13 mouse cellular contexts compared by ENCODE assay signal in genomic region chr2:83622792-83623191, GRCm38 (mm10). TPM values are rescaled to one million over a fixed set of nuclear protein-coding genes. Genes with fewer than 3 reads are reported as not detected.
DNase-seq lines count a peak whose midpoint lies in the region; ATAC-seq and TF ChIP-seq lines count a peak whose summit lies in the region.
"Had no signal": no experiment of that assay in that cellular context is flagged by ENCODE, and none has a peak within 500 bp of the region (broad histone marks: within the 10 kb centered on the region; RNA-seq: fewer than 3 reads in every experiment).

No protein-coding gene starts in this region.

- WGBS in heart, embryonic 15.5 days, result 34% methylated on average over 11 of the region's 11 CpGs
- WGBS in liver, postnatal 0 days (ENCODE audit: insufficient replicate concordance), result 45% methylated on average over 11 of the region's 11 CpGs
- 47% methylated on average over 11 of the region's 11 CpGs for WGBS in liver, embryonic 11.5 days

- no peaks in the 10 kb centered on the region; the same call in 1 of the 2 replicates for H3K4me1 ChIP-seq in heart, embryonic 15.5 days (replicated peaks)
- H3K4me1 ChIP-seq in liver, postnatal 0 days (ENCODE audit: insufficient read depth), result no peaks in the 10 kb centered on the region
- H3K4me1 ChIP-seq in liver, embryonic 11.5 days (replicated peaks; ENCODE audit: control insufficient read depth, insufficient read depth, low read length), result no peaks in the 10 kb centered on the region

- CTCF ChIA-PET in Patski (lab: Charles Lee), result no interaction called here

- peak overlapping the region; percentile 32 for H3K4me2 ChIP-seq in heart, embryonic 15.5 days
- peak overlapping the region; percentile 28; the same call in 1 of the 2 replicates for H3K4me2 ChIP-seq in liver, postnatal 0 days (ENCODE audit: low read depth, low read length)
- no peak overlapping the region for H3K4me2 ChIP-seq in liver, embryonic 11.5 days

- no peak overlapping the region for H3K27ac ChIP-seq in heart, embryonic 15.5 days
- no peak overlapping the region for H3K27ac ChIP-seq in liver, postnatal 0 days (ENCODE audit: low read depth)
- no peak overlapping the region for H3K27ac ChIP-seq in liver, embryonic 11.5 days (ENCODE audit: low read depth, low read length)
- no peak overlapping the region for H3K27ac ChIP-seq in layer of hippocampus, adult 2 months
- H3K27ac ChIP-seq: hindbrain, postnatal 0 days had no signal

- TF ChIP-seq CTCF in liver, postnatal 0 days (IDR thresholded peaks at IDR 0.05; ENCODE audit: low read depth), result no peak
- TF ChIP-seq CTCF in Patski (IDR thresholded peaks at IDR 0.05), result no peak
- TF ChIP-seq CTCF in layer of hippocampus, adult 2 months (conservative IDR thresholded peaks at IDR 0.05), result no peak

- in situ Hi-C loops in Patski (cut with MboI; ENCODE audit: low pct_unique_long_range_greater_than_20kb), result no loop called here

- H3K4me3 ChIP-seq in heart, embryonic 15.5 days, result peak overlapping the region; percentile 2; the same call in 1 of the 2 replicates
- H3K4me3 ChIP-seq in liver, postnatal 0 days (ENCODE audit: low read depth, low read length), result no peak overlapping the region
- H3K4me3 ChIP-seq in liver, embryonic 11.5 days (ENCODE audit: low read depth, low read length), result no peak overlapping the region
- no peak overlapping the region; the same call in 1 of the 2 replicates for H3K4me3 ChIP-seq in layer of hippocampus, adult 2 months
- H3K4me3 ChIP-seq: erythroblast, embryonic 14.5 days; megakaryocyte, embryonic 14.5 days had no signal

- H3K36me3 ChIP-seq in heart, embryonic 15.5 days, result no peaks in the 10 kb centered on the region
- no peaks in the 10 kb centered on the region for H3K36me3 ChIP-seq in liver, postnatal 0 days (replicated peaks; ENCODE audit: insufficient read depth, low read length)
- no peaks in the 10 kb centered on the region for H3K36me3 ChIP-seq in liver, embryonic 11.5 days (ENCODE audit: control insufficient read depth, insufficient read depth, low read length)

- POLR2A ChIA-PET in Patski (lab: Charles Lee), result no interaction called here

- H3K27me3 ChIP-seq in heart, embryonic 15.5 days, result no peaks in the 10 kb centered on the region
- H3K27me3 ChIP-seq in liver, postnatal 0 days (ENCODE audit: insufficient read depth, low read length), result no peaks in the 10 kb centered on the region
- H3K27me3 ChIP-seq in liver, embryonic 11.5 days (replicated peaks; ENCODE audit: control insufficient read depth, insufficient read depth, low read length), result no peaks in the 10 kb centered on the region
- H3K27me3 ChIP-seq in Patski, result peaks cover 52% of the 10 kb centered on the region

- peak; percentile 9 to 11 for DNase-seq in adrenal gland, postnatal 36 days
- DNase-seq in adrenal gland, postnatal 10 days, result no peak
- DNase-seq in heart, postnatal 10 days, result no peak
- DNase-seq in liver, postnatal 0 days, result no peak
- no peak for DNase-seq in liver, embryonic 11.5 days (ENCODE audit: low spot score)
- DNase-seq in Patski (ENCODE audit: low read depth, low spot score), result no peak
- DNase-seq in layer of hippocampus, adult 2 months (ENCODE audit: low spot score in 2 of 2), result no peak
- DNase-seq: cerebellum, adult 9-10 months; thymus, postnatal 36 days had no signal

- no peaks in the 10 kb centered on the region for H3K9me3 ChIP-seq in heart, embryonic 15.5 days (replicated peaks)
- H3K9me3 ChIP-seq in liver, postnatal 0 days (ENCODE audit: low read length), result no peaks in the 10 kb centered on the region
- no peaks in the 10 kb centered on the region for H3K9me3 ChIP-seq in liver, embryonic 11.5 days (ENCODE audit: control insufficient read depth, low read length)
- H3K9me3 ChIP-seq: megakaryocyte, embryonic 14.5 days had no signal

- no peak for TF ChIP-seq EP300 in liver, postnatal 0 days (IDR thresholded peaks at IDR 0.05; ENCODE audit: low read depth)

- no peak overlapping the region for H3K9ac ChIP-seq in heart, embryonic 15.5 days
- no peak overlapping the region for H3K9ac ChIP-seq in liver, postnatal 0 days (replicated peaks)
- no peak overlapping the region for H3K9ac ChIP-seq in liver, embryonic 11.5 days (ENCODE audit: low read depth, low read length)

- no peak for ATAC-seq in heart, embryonic 15.5 days (replicated peaks; ENCODE audit: insufficient number of reproducible peaks, insufficient read depth, low FRiP score, low read depth)
- ATAC-seq in liver, postnatal 0 days, result no peak
- no peak; the same call in 1 of the 2 replicates for ATAC-seq in liver, embryonic 11.5 days (replicated peaks; ENCODE audit: low FRiP score)
- peak; percentile 5 for ATAC-seq in Patski
- ATAC-seq: hindbrain, postnatal 0 days had no signal

- intact Hi-C loops in heart, postnatal 10 days (cut with DNase I), result no loop called here

RNA-seq across cellular contexts. Expression of gene Zc3h15, which starts 21.4 kb away (rescaled TPM):
- 100 to 1,000 TPM in 1 of 2 experiments, 10 to 100 TPM in 1; 99.7 to 104 TPM for total RNA-seq in adrenal gland, postnatal 36 days (2021)
- total RNA-seq in adrenal gland, postnatal 10 days (2021), result 10 to 100 TPM; 74.7 to 84.3 TPM
- 72.6 and 103 TPM in 2 replicates for polyA plus RNA-seq in heart, embryonic 15.5 days (2015; fragmentation: Nextera tagmentation; extraction: Ambion mirVana)
- total RNA-seq in heart, postnatal 10 days (2021), result 10 to 100 TPM; 50.4 to 56.6 TPM
- polyA plus RNA-seq in liver, postnatal 0 days (2015; fragmentation: Nextera tagmentation; extraction: Ambion mirVana), result 59.1 and 63.1 TPM in 2 replicates
- polyA plus RNA-seq in liver, embryonic 11.5 days (2014; fragmentation: Nextera tagmentation; extraction: Ambion mirVana), result 122 and 126 TPM in 2 replicates
- 85.5 TPM for polyA plus RNA-seq in Patski (2021)
- total RNA-seq in layer of hippocampus, adult 2 months (2021), result 100 to 1,000 TPM; 131 to 134 TPM

Comparison
In these comparisons a context has a peak if more than half of its experiments do, and no peak if none do; other contexts are left out.
1. DNase-seq: peak in adrenal gland, postnatal 36 days (2 of 2); none in adrenal gland, postnatal 10 days (single experiment), heart, postnatal 10 days (0 of 2), liver, postnatal 0 days (single experiment), liver, embryonic 11.5 days (single experiment), Patski (single experiment) and layer of hippocampus, adult 2 months (0 of 2).